Mouse (Mus musculus) right cerebral cortex, adult 2 months (tissue): Measurements from ENCODE around the gene Spata48.

Experiments
- DNase-seq, 2 experiments: peaks; one replicate each; pipeline ENCODE4 v3.0.0; 2021 to 2022; ENCODE audit warnings: low spot score in 2 of 2

The Spata48 gene

GRCm38 (mm10) chr11:11536295-11536694 lies 74.4 kb downstream of the Spata48 start:
- DNase-seq = no peak

GRCm38 (mm10) chr11:11545948-11546347 lies 84.1 kb downstream of the Spata48 start:
- DNase-seq = no peak

GRCm38 (mm10) chr11:11546903-11547511 lies 85.1 kb downstream of the Spata48 start:
- no peak for DNase-seq

- no peak for DNase-seq
Observed at GRCm38 (mm10) chr11:11547597-11548240, 85.8 kb downstream of the Spata48 start.

GRCm38 (mm10) chr11:11555563-11555962 lies 93.7 kb downstream of the Spata48 start:
- DNase-seq = no peak

- no peak for DNase-seq
Observed at GRCm38 (mm10) chr11:11556186-11556585, 94.3 kb downstream of the Spata48 start.

- peak; percentile 51 to 57 for DNase-seq
Observed at GRCm38 (mm10) chr11:11557173-11557967, 95.5 kb downstream of the Spata48 start.

GRCm38 (mm10) chr11:11558662-11559061 lies 96.8 kb downstream of the Spata48 start:
- no peak for DNase-seq

- DNase-seq = no peak
Observed at GRCm38 (mm10) chr11:11559099-11559686, 97.3 kb downstream of the Spata48 start.

GRCm38 (mm10) chr11:11561118-11561517 lies 99.2 kb downstream of the Spata48 start:
- DNase-seq = no peak

- no peak for DNase-seq
Observed at GRCm38 (mm10) chr11:11564266-11565044, 102.6 kb downstream of the Spata48 start.
